Mouse (Mus musculus): Measurements from ENCODE around the gene Gm29133. TPM values are rescaled to one million over a fixed set of nuclear protein-coding genes. Genes with fewer than 3 reads are reported as not detected.

The Gm29133 gene
- polyA plus RNA-seq, 1 experiment from 2014 or later, result not detected

DNA sequence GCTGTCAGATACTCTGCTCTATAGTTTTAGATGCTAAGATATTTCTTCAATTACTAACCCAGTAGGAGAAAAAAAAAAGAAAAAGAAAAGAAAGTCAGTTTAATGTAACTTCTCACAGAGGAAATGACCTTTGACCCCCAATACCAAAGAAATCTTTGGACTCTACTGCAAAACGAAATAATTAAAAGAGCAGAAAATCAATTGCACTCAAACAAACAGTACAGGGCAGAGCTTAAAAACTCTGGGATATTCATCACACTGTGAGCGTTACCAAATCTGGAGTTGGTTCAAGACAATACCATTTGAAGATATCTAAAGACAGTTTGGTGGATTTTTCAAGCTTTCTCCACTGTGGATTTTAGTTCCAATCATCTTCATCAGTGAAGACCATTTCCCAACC is 15.4 kb downstream of the Gm29133 start:
- H3K9me3 ChIP-seq (ENCODE audit: control insufficient read depth, low read length), result no peaks in the 10 kb centered on the region
- H3K4me2 ChIP-seq (ENCODE audit: low read length), result no peak overlapping the region
- H3K4me3 ChIP-seq (ENCODE audit: low read length), result no peak overlapping the region
- no peak overlapping the region for H3K9ac ChIP-seq (ENCODE audit: low read depth, low read length)
- H3K4me1 ChIP-seq (ENCODE audit: control insufficient read depth, insufficient read depth, low read depth, low read length), result no peaks in the 10 kb centered on the region
- no peaks in the 10 kb centered on the region for H3K36me3 ChIP-seq (ENCODE audit: control insufficient read depth, insufficient read depth, low read length)
- no peak overlapping the region for H3K27ac ChIP-seq (ENCODE audit: low read depth, low read length)
- no peak for ATAC-seq
- WGBS, result 57% methylated on average over 2 of the region's 2 CpGs
- H3K27me3 ChIP-seq (replicated peaks; ENCODE audit: control insufficient read depth, insufficient read depth, low read length), result no peaks in the 10 kb centered on the region

DNA sequence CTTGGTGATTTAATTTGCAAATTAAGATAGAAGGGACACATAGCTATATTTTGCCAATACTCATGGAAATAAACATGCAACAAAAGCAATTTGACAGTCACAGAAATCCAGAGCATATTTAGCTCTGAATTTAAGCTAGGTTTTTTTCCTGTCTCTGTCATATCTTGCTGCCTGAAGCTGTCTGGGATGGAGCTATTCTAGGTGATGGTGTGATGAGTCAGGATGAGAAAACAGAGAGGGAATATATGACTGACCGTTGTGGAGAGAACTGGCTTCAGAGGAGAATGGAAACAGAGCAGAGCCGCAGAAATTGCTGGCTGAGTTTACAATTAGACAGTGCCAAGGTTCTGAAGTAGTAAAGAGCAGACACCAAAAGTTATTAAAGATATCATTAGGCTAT is 26.3 kb downstream of the Gm29133 start:
- no peaks in the 10 kb centered on the region for H3K9me3 ChIP-seq (ENCODE audit: control insufficient read depth, low read length)
- no peak for ATAC-seq
- H3K4me2 ChIP-seq (ENCODE audit: low read length), result no peak overlapping the region
- 83% methylated on average over 2 of the region's 2 CpGs for WGBS
- no peaks in the 10 kb centered on the region for H3K36me3 ChIP-seq (ENCODE audit: control insufficient read depth, insufficient read depth, low read length)
- H3K9ac ChIP-seq (ENCODE audit: low read depth, low read length), result no peak overlapping the region
- no peaks in the 10 kb centered on the region for H3K4me1 ChIP-seq (ENCODE audit: control insufficient read depth, insufficient read depth, low read depth, low read length)
- H3K4me3 ChIP-seq (ENCODE audit: low read length), result no peak overlapping the region
- H3K27me3 ChIP-seq (replicated peaks; ENCODE audit: control insufficient read depth, insufficient read depth, low read length), result no peaks in the 10 kb centered on the region
- no peak overlapping the region for H3K27ac ChIP-seq (ENCODE audit: low read depth, low read length)

DNA sequence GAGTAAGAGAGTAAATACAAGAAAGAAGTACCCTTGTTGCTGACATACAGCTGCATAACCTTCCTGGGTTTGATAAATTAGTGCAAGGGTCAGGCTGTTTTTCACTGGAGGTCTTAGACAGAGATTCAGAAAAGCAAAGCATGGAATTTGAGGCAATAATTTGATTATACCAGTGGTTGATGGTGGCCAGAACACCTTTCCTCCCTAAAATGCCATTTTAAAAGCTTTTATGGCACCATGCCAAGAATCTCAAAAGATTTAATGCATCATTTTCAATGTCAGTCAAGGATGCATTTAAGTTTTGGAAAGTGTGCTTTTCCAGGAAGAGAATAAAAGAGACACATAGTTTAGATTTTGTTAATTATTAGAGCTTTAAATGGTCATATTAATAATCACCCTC is 60.0 kb downstream of the Gm29133 start:
- no peaks in the 10 kb centered on the region for H3K9me3 ChIP-seq (ENCODE audit: control insufficient read depth, low read length)

DNA sequence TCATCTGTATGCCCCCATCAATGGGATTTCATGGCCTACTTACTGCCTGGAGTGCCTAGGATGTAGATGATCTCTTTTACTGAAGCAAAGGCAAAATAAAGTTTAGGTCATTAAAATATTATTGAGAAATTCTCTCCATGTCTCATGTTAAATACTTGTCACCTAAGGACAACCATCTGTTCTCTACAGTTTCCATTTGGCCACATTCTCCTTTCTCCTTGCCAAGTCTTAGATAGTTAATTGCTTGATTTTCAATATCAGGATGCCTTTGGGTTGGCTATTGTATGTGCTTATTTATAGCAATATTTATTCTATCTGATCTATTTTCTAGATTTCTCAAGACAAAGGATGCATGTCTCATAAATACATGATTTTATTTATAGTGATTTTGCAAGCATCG is 75.9 kb downstream of the Gm29133 start:
- H3K27ac ChIP-seq (ENCODE audit: low read depth, low read length), result no peak overlapping the region
- H3K4me3 ChIP-seq (ENCODE audit: low read length), result no peak overlapping the region
- WGBS, result 98% methylated on average over 1 of the region's 1 CpGs
- no peaks in the 10 kb centered on the region for H3K9me3 ChIP-seq (ENCODE audit: control insufficient read depth, low read length)
- no peaks in the 10 kb centered on the region for H3K27me3 ChIP-seq (replicated peaks; ENCODE audit: control insufficient read depth, insufficient read depth, low read length)
- no peak for ATAC-seq
- H3K36me3 ChIP-seq (ENCODE audit: control insufficient read depth, insufficient read depth, low read length), result no peaks in the 10 kb centered on the region
- H3K9ac ChIP-seq (ENCODE audit: low read depth, low read length), result no peak overlapping the region
- no peaks in the 10 kb centered on the region for H3K4me1 ChIP-seq (ENCODE audit: control insufficient read depth, insufficient read depth, low read depth, low read length)
- H3K4me2 ChIP-seq (ENCODE audit: low read length), result no peak overlapping the region

More for the DNA sequence above, 60.0 kb downstream of the Gm29133 start:
- Histone ChIP-seq H3K4me3 (ENCODE audit: low read length) (no peak overlapping the region), H3K27me3 (replicated peaks; ENCODE audit: control insufficient read depth, insufficient read depth, low read length) (no peaks in the 10 kb centered on the region), H3K27ac (ENCODE audit: low read depth, low read length) (no peak overlapping the region), H3K4me2 (ENCODE audit: low read length) (no peak overlapping the region), H3K4me1 (ENCODE audit: control insufficient read depth, insufficient read depth, low read depth, low read length) (no peaks in the 10 kb centered on the region), H3K9ac (ENCODE audit: low read depth, low read length) (no peak overlapping the region), H3K36me3 (ENCODE audit: control insufficient read depth, insufficient read depth, low read length) (no peaks in the 10 kb centered on the region)
- no peak for ATAC-seq

DNA sequence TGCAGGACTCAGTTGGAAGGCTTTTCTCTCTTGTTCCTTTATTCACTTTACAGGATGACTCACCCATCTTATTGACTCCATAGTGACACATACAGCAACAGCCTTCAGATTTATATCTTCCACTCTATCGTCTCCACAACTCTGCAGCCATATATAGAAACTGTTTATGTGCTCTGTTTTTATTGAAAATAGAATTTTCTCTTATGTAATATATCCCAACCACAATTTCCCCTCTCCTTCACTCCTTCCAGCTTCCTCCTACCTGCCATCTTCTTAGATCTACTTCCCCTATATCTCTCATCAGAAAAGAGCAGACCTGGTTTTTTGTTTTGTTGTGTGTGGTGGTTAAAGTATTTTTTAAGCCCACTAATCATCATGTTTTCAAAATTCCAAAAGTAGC is 76.5 kb downstream of the Gm29133 start:
- Histone ChIP-seq H3K27me3 (replicated peaks; ENCODE audit: control insufficient read depth, insufficient read depth, low read length) (no peaks in the 10 kb centered on the region), H3K9me3 (ENCODE audit: control insufficient read depth, low read length) (no peaks in the 10 kb centered on the region), H3K4me2 (ENCODE audit: low read length) (no peak overlapping the region), H3K36me3 (ENCODE audit: control insufficient read depth, insufficient read depth, low read length) (no peaks in the 10 kb centered on the region), H3K27ac (ENCODE audit: low read depth, low read length) (no peak overlapping the region), H3K4me3 (ENCODE audit: low read length) (no peak overlapping the region), H3K4me1 (ENCODE audit: control insufficient read depth, insufficient read depth, low read depth, low read length) (no peaks in the 10 kb centered on the region), H3K9ac (ENCODE audit: low read depth, low read length) (no peak overlapping the region)
- no peak for ATAC-seq
- WGBS, result 76% methylated on average over 1 of the region's 1 CpGs

DNA sequence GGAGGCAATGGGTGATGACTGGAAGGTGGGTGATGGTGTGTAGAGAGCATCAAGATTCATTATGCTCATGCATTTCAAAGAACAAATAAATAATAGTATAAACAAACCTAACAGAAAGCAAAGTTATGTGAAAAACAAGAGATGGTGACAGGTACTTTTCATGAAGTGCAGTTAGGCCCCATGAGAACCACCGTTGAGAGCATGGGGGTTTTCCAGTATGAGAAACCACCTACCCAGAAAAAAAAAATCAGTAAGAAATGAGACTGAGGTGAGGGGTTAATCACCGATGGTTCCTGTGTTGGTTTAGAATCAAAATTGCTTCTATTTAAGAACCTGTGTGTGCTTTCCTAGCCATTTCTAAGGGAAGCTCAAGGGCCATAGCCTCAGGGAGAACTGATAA is 86.8 kb downstream of the Gm29133 start:
- no peak overlapping the region for H3K27ac ChIP-seq (ENCODE audit: low read depth, low read length)
- no peak overlapping the region for H3K9ac ChIP-seq (ENCODE audit: low read depth, low read length)

DNA sequence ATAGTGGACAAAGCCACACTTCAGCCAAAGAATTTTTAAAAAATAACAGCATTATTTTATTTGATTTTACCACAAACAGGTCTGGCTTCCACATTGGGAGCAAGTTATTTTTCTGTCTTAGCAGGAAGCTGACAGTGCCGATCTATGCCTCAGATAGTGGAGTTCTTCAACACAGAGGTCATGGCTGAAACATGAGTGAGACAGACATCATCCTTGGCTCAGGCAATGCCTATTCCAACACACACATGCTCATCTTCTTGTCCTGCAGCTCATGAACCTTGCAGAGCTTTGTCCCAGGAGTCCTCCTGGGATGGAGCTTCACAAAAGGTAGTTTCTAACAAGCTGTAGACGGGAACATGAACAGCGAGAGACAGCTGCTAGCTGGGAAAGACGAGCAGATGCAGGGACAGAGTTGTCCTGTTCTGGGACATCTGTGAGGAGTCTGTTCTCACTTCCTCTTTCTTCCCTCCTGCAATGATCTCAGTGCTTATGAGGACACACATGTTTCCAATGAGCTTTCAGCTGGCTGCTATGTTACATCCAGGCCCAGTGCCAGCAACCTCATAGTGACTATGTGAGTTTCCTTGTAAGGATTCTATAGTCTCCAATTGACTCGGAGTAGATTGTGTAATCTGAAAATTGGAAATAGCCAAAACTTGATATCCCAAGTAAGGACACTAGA is 87.4 kb downstream of the Gm29133 start:
- Histone ChIP-seq H3K4me2 (ENCODE audit: low read length) (no peak overlapping the region), H3K9me3 (ENCODE audit: control insufficient read depth, low read length) (no peaks in the 10 kb centered on the region), H3K36me3 (ENCODE audit: control insufficient read depth, insufficient read depth, low read length) (no peaks in the 10 kb centered on the region), H3K4me3 (ENCODE audit: low read length) (no peak overlapping the region), H3K27me3 (replicated peaks; ENCODE audit: control insufficient read depth, insufficient read depth, low read length) (no peaks in the 10 kb centered on the region), H3K9ac (ENCODE audit: low read depth, low read length) (no peak overlapping the region), H3K27ac (ENCODE audit: low read depth, low read length) (no peak overlapping the region), H3K4me1 (ENCODE audit: control insufficient read depth, insufficient read depth, low read depth, low read length) (no peaks in the 10 kb centered on the region)
- 91% methylated on average over 5 of the region's 5 CpGs for WGBS
- no peak for ATAC-seq

More for the DNA sequence above, 86.8 kb downstream of the Gm29133 start:
- Histone ChIP-seq H3K4me2 (ENCODE audit: low read length) (no peak overlapping the region), H3K27me3 (replicated peaks; ENCODE audit: control insufficient read depth, insufficient read depth, low read length) (no peaks in the 10 kb centered on the region), H3K36me3 (ENCODE audit: control insufficient read depth, insufficient read depth, low read length) (no peaks in the 10 kb centered on the region), H3K4me1 (ENCODE audit: control insufficient read depth, insufficient read depth, low read depth, low read length) (no peaks in the 10 kb centered on the region), H3K9me3 (ENCODE audit: control insufficient read depth, low read length) (no peaks in the 10 kb centered on the region), H3K4me3 (ENCODE audit: low read length) (no peak overlapping the region)
- WGBS, result 88% methylated on average over 2 of the region's 2 CpGs
- ATAC-seq, result no peak

Other genes with a start within 250 kb of the Gm29133 start
- gene Pdcd10, start 191.3 kb upstream of the Gm29133 start, polyA plus RNA-seq (2015; fragmentation: Nextera tagmentation; extraction: Ambion mirVana), result 69.7 and 75.8 TPM in 2 replicates
- 171 and 186 TPM in 2 replicates for gene Serpini1, start 190.7 kb upstream of the Gm29133 start, polyA plus RNA-seq (2015; fragmentation: Nextera tagmentation; extraction: Ambion mirVana)
- 20.5 and 23.7 TPM in 2 replicates for gene Golim4, start 208.8 kb downstream of the Gm29133 start, polyA plus RNA-seq (2015; fragmentation: Nextera tagmentation; extraction: Ambion mirVana)

All from hindbrain, embryonic 16.5 days (tissue).